Mouse (Mus musculus) olfactory bulb, adult 2 months (tissue): ENCODE measurements at regions not wholly inside any gene's neighbourhood (a gene's known extent, or its start where the extent isn't known, plus 50 kb on each side); places are given as distances from the start of the nearest gene placed in this dataset.

ENCODE experiments used
- H3K27ac ChIP-seq: fragments of 200-500 bp; 2 replicates; pipeline ENCODE4 v1.5.1; 2012; ENCODE audit warnings: low read depth, low read length; ENCODE audit not compliant: insufficient read depth
- H3K4me1 ChIP-seq: fragments of 200-500 bp; 2 replicates; pipeline ENCODE4 v1.6.1; 2012; ENCODE audit warnings: low read length; ENCODE audit not compliant: control insufficient read depth, insufficient read depth
- H3K4me3 ChIP-seq: fragments of 200-500 bp; 2 replicates; pipeline ENCODE4 v1.5.1; 2012; ENCODE audit warnings: mild to moderate bottlenecking, low read depth, low read length, moderate library complexity; ENCODE audit not compliant: insufficient read depth
- CTCF ChIP-seq: fragments of 200-500 bp; IDR thresholded peaks from 2 replicates; pipeline ENCODE4 v1.5.1; 2012; ENCODE audit warnings: low read depth, mild to moderate bottlenecking, low read length, moderate library complexity; ENCODE audit not compliant: insufficient read depth
- POLR2A ChIP-seq: fragments of 200-500 bp; IDR thresholded peaks from 2 replicates; pipeline ENCODE4 v1.6.1; 2012; ENCODE audit warnings: mild to moderate bottlenecking, low read depth, low read length, moderate library complexity; ENCODE audit not compliant: insufficient read depth
- WGBS: fragments of 180-500 bp; shearing (Covaris S2); methylation state at CpG from one replicate; pipeline ENCODE4 v1.1.7; 2018; 5-methylcytosine and 5-hydroxymethylcytosine counted together

- Histone ChIP-seq H3K27ac (no peak overlapping the region), H3K4me1 (peaks cover 15% of the 10 kb centered on the region), H3K4me3 (no peak overlapping the region)
- TF ChIP-seq POLR2A (no peak), CTCF (no peak)
- WGBS: 79% methylated on average over 8 of the region's 8 CpGs
Measured at GRCm38 (mm10) chr4:142473284-142473683, 234.1 kb upstream of the Kazn start.

GRCm38 (mm10) chr4:142472332-142472731 lies 233.1 kb upstream of the Kazn start:
- WGBS: 94% methylated on average over 3 of the region's 3 CpGs
- Histone ChIP-seq H3K4me3 (no peak overlapping the region), H3K4me1 (peaks cover 15% of the 10 kb centered on the region), H3K27ac (no peak overlapping the region)
- no peak for TF ChIP-seq POLR2A
- TF ChIP-seq CTCF: no peak

- H3K4me3 ChIP-seq: no peak overlapping the region
- TF ChIP-seq POLR2A (no peak), CTCF (no peak)
- no peak overlapping the region for H3K27ac ChIP-seq
- 75% methylated on average over 6 of the region's 6 CpGs for WGBS
- peaks cover 15% of the 10 kb centered on the region for H3K4me1 ChIP-seq
Measured at GRCm38 (mm10) chr4:142470784-142471183, 231.6 kb upstream of the Kazn start.

GRCm38 (mm10) chr4:142467920-142468319 lies 228.7 kb upstream of the Kazn start:
- TF ChIP-seq CTCF (no peak), POLR2A (no peak)
- H3K27ac ChIP-seq: no peak overlapping the region
- WGBS: 76% methylated on average over 6 of the region's 6 CpGs

GRCm38 (mm10) chr4:142465226-142465625 lies 226.0 kb upstream of the Kazn start:
- TF ChIP-seq POLR2A: no peak
- no peak for TF ChIP-seq CTCF
- no peaks in the 10 kb centered on the region for H3K4me1 ChIP-seq
- H3K27ac ChIP-seq: no peak overlapping the region
- H3K4me3 ChIP-seq: no peak overlapping the region
- WGBS: 97% methylated on average over 4 of the region's 4 CpGs

More at GRCm38 (mm10) chr4:142467920-142468319, 228.7 kb upstream of the Kazn start:
- Histone ChIP-seq H3K4me1 (peaks cover 3% of the 10 kb centered on the region; the same call in 1 of the 2 replicates), H3K4me3 (no peak overlapping the region)

- TF ChIP-seq POLR2A (no peak), CTCF (no peak)
- no peaks in the 10 kb centered on the region for H3K4me1 ChIP-seq
- WGBS: 90% methylated on average over 6 of the region's 6 CpGs
- H3K4me3 ChIP-seq: no peak overlapping the region
- no peak overlapping the region for H3K27ac ChIP-seq
Measured at GRCm38 (mm10) chr4:142464066-142464465, 224.9 kb upstream of the Kazn start.

- no peak overlapping the region for H3K4me3 ChIP-seq
- no peak for TF ChIP-seq CTCF
- no peak overlapping the region for H3K27ac ChIP-seq
- WGBS: 89% methylated on average over 13 of the region's 13 CpGs
- no peaks in the 10 kb centered on the region for H3K4me1 ChIP-seq
Measured at GRCm38 (mm10) chr4:142460468-142461086, 221.4 kb upstream of the Kazn start.

GRCm38 (mm10) chr4:142452614-142453013 lies 213.4 kb upstream of the Kazn start:
- H3K4me1 ChIP-seq: peaks cover 7% of the 10 kb centered on the region
- 58% methylated on average over 11 of the region's 11 CpGs for WGBS
- H3K27ac ChIP-seq: no peak overlapping the region
- TF ChIP-seq CTCF: no peak
- no peak for TF ChIP-seq POLR2A
- no peak overlapping the region for H3K4me3 ChIP-seq

- H3K4me1 ChIP-seq: peaks cover 7% of the 10 kb centered on the region
- no peak for TF ChIP-seq POLR2A
- TF ChIP-seq CTCF: no peak
- H3K4me3 ChIP-seq: no peak overlapping the region
- H3K27ac ChIP-seq: no peak overlapping the region
- 86% methylated on average over 3 of the region's 3 CpGs for WGBS
Measured at GRCm38 (mm10) chr4:142450884-142451283, 211.7 kb upstream of the Kazn start.

GRCm38 (mm10) chr4:142449713-142450112 lies 210.5 kb upstream of the Kazn start:
- Histone ChIP-seq H3K4me3 (no peak overlapping the region), H3K4me1 (peaks cover 7% of the 10 kb centered on the region), H3K27ac (no peak overlapping the region)
- WGBS: 54% methylated on average over 13 of the region's 13 CpGs
- TF ChIP-seq POLR2A (no peak), CTCF (no peak)
